Mouse (Mus musculus) cortical plate, adult 2 months (tissue): ENCODE measurements at regions not wholly inside any gene's neighbourhood (a gene's known extent, or its start where the extent isn't known, plus 50 kb on each side); places are given as distances from the start of the nearest gene placed in this dataset.

Experiments used
- CTCF ChIP-seq: fragments of 200-500 bp; IDR thresholded peaks from 2 replicates; pipeline ENCODE4 v1.5.1; 2011; ENCODE audit warnings: mild to moderate bottlenecking, control low read depth, low read length; ENCODE audit not compliant: insufficient read depth; ENCODE audit errors: extremely low read depth
- POLR2A ChIP-seq: fragments of 200-500 bp; IDR thresholded peaks from 2 replicates; pipeline ENCODE4 v1.6.1; 2011; ENCODE audit warnings: mild to moderate bottlenecking, low read length, control low read depth; ENCODE audit not compliant: insufficient read depth; ENCODE audit errors: extremely low read depth

DNA sequence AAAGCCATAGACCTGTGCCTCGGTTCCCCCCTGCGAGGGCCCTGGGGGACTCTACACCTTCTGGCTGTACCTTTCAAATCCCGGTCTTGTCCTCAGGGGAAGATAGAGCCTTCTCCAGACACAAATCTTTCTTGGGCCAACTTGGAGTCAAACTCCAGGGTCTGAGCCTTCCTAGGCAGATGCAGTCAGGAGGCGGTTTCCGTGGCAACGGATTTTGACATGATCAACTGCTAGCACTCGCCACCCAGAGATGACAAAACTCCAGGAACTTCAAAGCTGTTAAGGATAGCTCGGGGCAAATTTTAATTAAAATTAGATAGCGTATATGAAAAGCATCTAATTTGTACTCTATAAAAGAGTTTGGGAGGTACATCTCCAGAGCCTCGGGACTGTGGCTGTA lies 147.6 kb downstream of the Bmp7 start:
- TF ChIP-seq CTCF (no peak), POLR2A (no peak)
